Mouse (Mus musculus) embryonic fibroblast, embryonic 13.5 days (primary cell): ENCODE results near the gene Adgrf3. TPM values are rescaled to one million over a fixed set of nuclear protein-coding genes. Genes with fewer than 3 reads are reported as not detected.

Source experiments
- H3K27ac ChIP-seq: 2 replicates; pipeline ENCODE4 v1.5.1; 2012; ENCODE audit warnings: low read length, control low read depth, inconsistent platforms; ENCODE audit not compliant: insufficient read depth
- H3K4me1 ChIP-seq: 2 replicates; pipeline ENCODE4 v1.6.1; 2011; ENCODE audit warnings: low read length; ENCODE audit not compliant: control insufficient read depth, insufficient read depth
- H3K4me3 ChIP-seq: 2 replicates; pipeline ENCODE4 v1.5.1; 2011; ENCODE audit warnings: mild to moderate bottlenecking, control low read depth, low read length; ENCODE audit not compliant: insufficient read depth
- CTCF ChIP-seq: IDR thresholded peaks from 2 replicates; pipeline ENCODE4 v1.5.1; 2011; ENCODE audit warnings: mild to moderate bottlenecking, control low read depth, low read length, moderate library complexity, borderline replicate concordance; ENCODE audit not compliant: insufficient read depth
- POLR2A ChIP-seq: IDR thresholded peaks from 2 replicates; pipeline ENCODE4 v1.6.1; 2011; ENCODE audit warnings: low read depth, mild to moderate bottlenecking, control low read depth, low read length, moderate library complexity
- polyA plus RNA-seq: library from polyadenylated mRNA; stranded (reverse); fragments of >200 nt; gene quantifications from 2 replicates; pipeline ENCODE4 v1.2.4, GENCODE M21; 2011; ENCODE audit warnings: low read depth; ENCODE audit not compliant: missing spikeins, insufficient read length

The Adgrf3 gene
- polyA plus RNA-seq, 1 experiment, result not detected

DNA sequence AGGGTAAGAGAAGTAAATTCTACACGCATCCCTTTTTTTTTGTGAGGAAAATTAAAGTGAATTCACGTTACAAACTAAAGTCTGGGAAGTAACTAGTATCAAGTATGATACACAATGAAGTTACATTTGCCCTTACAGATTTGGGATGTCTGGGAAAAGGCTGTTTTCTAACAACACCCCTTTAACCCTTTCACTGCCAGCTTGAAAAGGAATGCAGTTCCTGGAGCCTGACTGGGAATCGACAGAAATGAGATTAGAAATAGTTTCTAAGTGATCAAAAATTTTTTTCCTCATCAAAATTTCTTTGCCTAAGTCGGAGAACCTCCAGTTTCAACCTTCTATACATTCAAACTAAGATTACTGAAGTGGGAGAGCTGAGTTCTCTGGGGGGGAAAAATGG is 51.5 kb downstream of the Adgrf3 start:
- no peak overlapping the region for H3K27ac ChIP-seq
- TF ChIP-seq POLR2A (no peak), CTCF (no peak)
- H3K4me3 ChIP-seq, result peak overlapping the region; percentile 98
- H3K4me1 ChIP-seq, result no peaks in the 10 kb centered on the region; the same call in 1 of the 2 replicates

DNA sequence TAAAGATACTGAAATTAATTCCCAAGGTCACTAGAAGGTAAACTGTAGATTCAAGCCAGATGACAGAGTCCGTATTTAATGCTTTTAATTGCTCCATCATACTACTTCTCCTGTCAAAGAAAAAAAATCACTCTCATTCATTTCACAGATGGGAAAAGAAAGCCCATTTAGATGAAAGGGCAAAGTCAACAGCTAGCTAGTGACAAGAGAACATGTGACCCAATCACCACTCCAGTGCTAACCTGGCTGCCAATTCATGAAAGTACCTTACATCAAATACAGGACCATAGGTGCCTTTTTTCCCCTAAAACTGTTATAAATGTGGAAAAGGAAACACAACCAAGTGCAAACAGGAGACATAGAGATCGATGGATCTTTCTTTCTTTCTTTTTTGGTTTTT is 52.3 kb downstream of the Adgrf3 start:
- Histone ChIP-seq H3K27ac (no peak overlapping the region), H3K4me1 (no peaks in the 10 kb centered on the region; the same call in 1 of the 2 replicates), H3K4me3 (no peak overlapping the region)
- TF ChIP-seq POLR2A (no peak), CTCF (no peak)

DNA sequence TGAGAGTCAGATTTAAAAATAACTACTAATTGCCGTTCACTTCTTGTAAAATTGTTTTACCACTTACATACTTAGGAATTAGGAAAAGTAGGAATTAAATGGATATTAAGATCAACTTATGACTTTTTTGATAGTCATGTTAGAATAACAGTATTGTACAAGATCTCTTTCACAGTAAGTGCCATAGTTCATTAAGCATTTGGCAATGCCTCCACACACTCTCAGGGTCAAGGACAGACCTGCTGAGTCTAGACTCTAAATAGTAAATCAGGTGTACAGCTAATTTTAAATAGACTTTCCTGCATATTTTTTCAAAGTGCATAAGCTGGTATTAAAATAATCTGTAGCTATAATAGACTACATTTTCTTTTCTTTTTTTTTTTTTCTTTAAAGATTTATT is 53.1 kb downstream of the Adgrf3 start:
- no peak overlapping the region for H3K27ac ChIP-seq
- no peak overlapping the region for H3K4me3 ChIP-seq
- no peak for TF ChIP-seq CTCF
- no peak for TF ChIP-seq POLR2A
- no peaks in the 10 kb centered on the region; the same call in 1 of the 2 replicates for H3K4me1 ChIP-seq

DNA sequence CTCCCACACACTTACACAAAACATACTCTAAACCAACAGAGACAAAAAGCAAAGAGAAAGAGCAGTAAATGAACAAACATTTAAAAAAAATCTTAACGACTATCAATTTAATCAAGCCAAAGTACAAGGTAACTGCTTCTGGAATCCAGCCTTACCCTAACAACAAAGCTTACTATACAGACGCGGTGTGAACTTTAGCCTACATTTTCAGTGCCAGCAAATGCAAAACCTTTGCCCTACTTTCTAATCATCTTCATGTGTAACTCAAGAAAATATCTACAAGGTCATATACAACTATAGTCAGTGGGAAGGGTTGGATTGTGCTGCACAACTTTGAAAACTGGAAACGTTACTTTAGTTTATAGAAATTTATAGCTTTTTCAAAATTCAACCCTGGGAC is 53.5 kb downstream of the Adgrf3 start:
- Histone ChIP-seq H3K4me1 (no peaks in the 10 kb centered on the region), H3K4me3 (no peak overlapping the region), H3K27ac (no peak overlapping the region)
- TF ChIP-seq POLR2A, result no peak

DNA sequence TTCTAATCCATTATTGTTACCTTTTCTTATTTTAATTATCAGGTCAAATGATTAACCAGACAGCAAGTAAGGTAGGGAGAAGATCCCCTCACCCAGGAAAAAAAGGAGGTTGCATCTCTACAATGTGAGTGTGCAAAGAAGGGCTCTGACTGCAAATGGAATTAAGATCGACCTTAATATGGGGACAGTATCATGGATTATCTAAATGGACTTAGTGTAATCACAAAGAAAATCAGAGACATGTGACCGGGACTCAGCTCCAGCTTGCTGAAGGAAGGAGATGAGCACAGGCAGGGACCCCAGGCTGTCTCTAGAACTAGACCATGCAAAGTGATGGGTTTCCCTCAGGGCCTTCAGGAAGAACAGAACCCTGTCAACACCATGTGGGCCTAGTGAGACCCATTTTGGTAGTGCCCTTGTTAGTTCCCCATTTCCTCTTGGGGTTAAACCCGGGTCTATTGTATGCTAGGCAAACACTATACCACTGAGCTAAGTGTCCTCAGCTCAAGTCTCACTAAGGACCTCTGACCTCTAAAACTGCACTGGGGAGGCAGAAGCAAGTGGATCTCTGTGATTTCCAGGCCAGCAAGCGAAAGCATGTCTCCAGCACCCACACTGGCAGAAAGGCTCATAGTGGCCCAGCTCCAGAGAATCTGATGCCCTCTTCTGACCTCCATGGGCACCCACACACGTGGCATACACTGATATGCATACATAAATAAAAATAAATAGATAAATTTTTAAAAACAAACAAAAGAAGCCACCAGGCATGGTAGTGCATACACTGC is 57.2 kb downstream of the Adgrf3 start:
- Histone ChIP-seq H3K4me1 (no peaks in the 10 kb centered on the region), H3K27ac (no peak overlapping the region), H3K4me3 (no peak overlapping the region)
- TF ChIP-seq CTCF, result no peak
- no peak for TF ChIP-seq POLR2A

DNA sequence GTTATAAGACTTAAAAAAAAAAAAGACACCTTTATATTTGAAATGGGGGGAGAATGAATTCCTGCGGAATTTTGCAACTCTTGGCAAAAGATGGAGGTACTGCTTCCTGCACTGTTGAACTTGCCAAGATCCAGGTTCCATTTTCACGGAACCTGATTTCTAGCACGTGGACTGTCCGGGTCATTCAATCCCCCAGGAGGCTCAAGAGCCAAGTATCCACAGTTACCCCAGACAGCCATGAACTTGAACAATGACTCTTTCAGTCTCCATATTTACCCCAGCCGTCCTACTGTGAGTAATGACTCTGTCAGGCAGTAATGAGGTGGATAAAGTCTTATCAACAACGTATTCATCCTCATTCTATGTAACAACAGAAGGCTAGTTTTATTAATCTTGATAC is 59.0 kb downstream of the Adgrf3 start:
- H3K27ac ChIP-seq, result no peak overlapping the region
- TF ChIP-seq CTCF (no peak), POLR2A (no peak)
- no peaks in the 10 kb centered on the region for H3K4me1 ChIP-seq
- H3K4me3 ChIP-seq, result no peak overlapping the region

Other genes with a start within 250 kb of the Adgrf3 start
- gene Il6, start 192.6 kb downstream of the Adgrf3 start, polyA plus RNA-seq, result 2.7 and 6.9 TPM in 2 replicates
- 61.5 and 74.1 TPM in 2 replicates for gene Tyms, start 132.1 kb downstream of the Adgrf3 start, polyA plus RNA-seq
- gene Garem2, start 100.6 kb downstream of the Adgrf3 start, polyA plus RNA-seq, result 1.9 and 2.6 TPM in 2 replicates
- gene 3110082J24Rik, start 99.6 kb downstream of the Adgrf3 start, polyA plus RNA-seq, result not detected in 2 replicates
- 111 and 114 TPM in 2 replicates for gene Hadha, start 50.6 kb downstream of the Adgrf3 start, polyA plus RNA-seq
- gene Hadhb, start 50.5 kb downstream of the Adgrf3 start, polyA plus RNA-seq, result 101 TPM in 2 replicates
- 62.4 and 65.2 TPM in 2 replicates for gene Selenoi, start 26.9 kb upstream of the Adgrf3 start, polyA plus RNA-seq
- not detected in 2 replicates for gene Drc1, start 75.7 kb upstream of the Adgrf3 start, polyA plus RNA-seq